Mouse (Mus musculus) midbrain, embryonic 11.5 days (tissue): ENCODE measurements around the gene Fetub. TPM values are rescaled to one million over a fixed set of nuclear protein-coding genes. Genes with fewer than 3 reads are reported as not detected.
A peak's percentile ranks its signal among the peaks of the same experiment; 100 is the strongest.

Source experiments
- ATAC-seq: fragments of 200-750 bp; cut with Nextera tagmentation; 2 replicates; pipeline ENCODE4 v1.8.0; 2017; ENCODE audit warnings: moderate TSS enrichment, moderate library complexity; ENCODE audit not compliant: low FRiP score
- DNase-seq: peaks from one replicate; pipeline ENCODE4 v3.0.0; 2015; ENCODE audit warnings: low spot score; ENCODE audit errors: missing footprints
- H3K27ac ChIP-seq: fragments of 300-500 bp; sonication (generic); 2 replicates; pipeline ENCODE4 v1.5.1; 2014; ENCODE audit warnings: low read depth, low read length
- H3K27me3 ChIP-seq: fragments of 300-500 bp; sonication (generic); 2 replicates; pipeline ENCODE4 v1.6.1; 2014; ENCODE audit warnings: mild to moderate bottlenecking, low read length, moderate library complexity, mixed read lengths; ENCODE audit not compliant: control insufficient read depth, insufficient read depth
- H3K36me3 ChIP-seq: fragments of 300-500 bp; sonication (generic); 2 replicates; pipeline ENCODE4 v1.6.1; 2014; ENCODE audit warnings: mild to moderate bottlenecking, low read length, moderate library complexity, mixed read lengths; ENCODE audit not compliant: control insufficient read depth, insufficient read depth
- H3K4me1 ChIP-seq: fragments of 300-500 bp; sonication (generic); 2 replicates; pipeline ENCODE4 v1.6.1; 2014; ENCODE audit warnings: low read length; ENCODE audit not compliant: control insufficient read depth, insufficient read depth
- H3K4me2 ChIP-seq: fragments of 300-500 bp; sonication (generic); 2 replicates; pipeline ENCODE4 v1.6.1; 2014; ENCODE audit warnings: mild to moderate bottlenecking, moderate library complexity
- H3K4me3 ChIP-seq: fragments of 300-500 bp; sonication (generic); 2 replicates; pipeline ENCODE4 v1.5.1; 2014; ENCODE audit warnings: low read depth, low read length
- H3K9ac ChIP-seq: fragments of 300-500 bp; sonication (generic); 2 replicates; pipeline ENCODE4 v1.6.1; 2014; ENCODE audit warnings: low read length
- H3K9me3 ChIP-seq: fragments of 300-500 bp; sonication (generic); 2 replicates; pipeline ENCODE4 v1.6.1; 2016; ENCODE audit warnings: low read length; ENCODE audit not compliant: control insufficient read depth
- WGBS: fragments of 180-500 bp; shearing (Covaris S2); extraction: QIAGEN DNeasy Blood & Tissue Kit; methylation state at CpG from one replicate; pipeline ENCODE4 v1.1.7; 2014; 5-methylcytosine and 5-hydroxymethylcytosine counted together
- polyA plus RNA-seq: library from polyadenylated mRNA; unstranded; fragments of >200 nt; fragmentation: Nextera tagmentation; extraction: Ambion mirVana; gene quantifications from 2 replicates; pipeline ENCODE4 v1.2.1, GENCODE M21; 2014

Gene Fetub
- polyA plus RNA-seq, 1 experiment from 2014 or later: not detected

DNA sequence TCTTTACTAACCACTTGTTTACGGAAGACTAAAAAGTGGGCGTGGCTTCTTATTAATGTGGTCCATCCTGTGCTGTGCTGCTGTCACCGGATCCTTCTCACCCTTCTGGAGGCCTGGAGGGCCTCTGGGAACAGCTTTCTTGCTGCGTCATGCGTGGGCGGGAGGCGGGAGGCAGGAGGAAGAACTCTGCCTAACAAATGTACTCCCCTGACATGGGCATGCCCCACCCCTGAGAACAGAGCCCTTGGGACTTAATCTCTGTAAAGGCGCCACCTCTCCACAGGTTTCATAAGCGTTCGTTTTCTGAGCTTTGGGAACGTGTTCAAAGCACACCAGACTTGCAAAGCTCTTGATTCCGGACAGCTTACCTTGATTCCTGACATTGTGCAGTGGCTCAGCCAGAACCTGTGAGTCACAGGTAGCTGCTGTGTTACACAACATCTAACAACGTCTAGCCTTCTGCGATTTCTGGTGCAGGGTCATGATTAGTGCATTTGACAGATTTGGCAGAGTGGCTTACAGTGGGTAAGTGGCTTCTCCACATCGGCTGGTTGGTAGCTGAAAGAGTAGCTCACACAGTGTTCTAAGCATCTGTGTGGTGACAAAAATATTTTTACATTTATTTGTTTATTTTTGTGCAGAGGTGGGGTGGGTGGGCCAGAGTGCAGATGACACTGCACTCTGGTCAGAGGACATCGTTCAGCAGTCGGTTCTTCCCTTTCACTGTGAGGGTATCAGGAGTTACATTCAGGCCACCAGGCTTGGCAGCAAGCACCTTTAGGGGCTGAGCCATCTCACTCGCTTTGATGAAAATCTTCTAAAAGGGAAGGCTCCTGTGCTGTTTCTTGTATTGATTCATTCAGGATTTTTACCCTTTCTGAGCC, 2.1 kb downstream of the Fetub start:
- H3K27me3 ChIP-seq: no peaks in the 10 kb centered on the region
- no peak overlapping the region for H3K9ac ChIP-seq
- ATAC-seq (no peak), DNase-seq (peak; percentile 59)
- H3K36me3 ChIP-seq: no peaks in the 10 kb centered on the region
- no peak overlapping the region for H3K27ac ChIP-seq
- no peak overlapping the region for H3K4me3 ChIP-seq
- 70% methylated on average over 18 of the region's 18 CpGs for WGBS
- no peak overlapping the region for H3K4me2 ChIP-seq
- H3K4me1 ChIP-seq: no peaks in the 10 kb centered on the region
- no peaks in the 10 kb centered on the region for H3K9me3 ChIP-seq

- H3K4me2 ChIP-seq: no peak overlapping the region
- ATAC-seq (no peak), DNase-seq (no peak)
- H3K9ac ChIP-seq: no peak overlapping the region
- WGBS: 94% methylated on average over 5 of the region's 5 CpGs
- H3K27me3 ChIP-seq: no peaks in the 10 kb centered on the region
- H3K4me1 ChIP-seq: no peaks in the 10 kb centered on the region
- H3K4me3 ChIP-seq: no peak overlapping the region
- no peaks in the 10 kb centered on the region for H3K36me3 ChIP-seq
- no peak overlapping the region for H3K27ac ChIP-seq
- H3K9me3 ChIP-seq: no peaks in the 10 kb centered on the region
Observed at GRCm38 (mm10) chr16:22921761-22922160, 3.6 kb downstream of the Fetub start.

DNA sequence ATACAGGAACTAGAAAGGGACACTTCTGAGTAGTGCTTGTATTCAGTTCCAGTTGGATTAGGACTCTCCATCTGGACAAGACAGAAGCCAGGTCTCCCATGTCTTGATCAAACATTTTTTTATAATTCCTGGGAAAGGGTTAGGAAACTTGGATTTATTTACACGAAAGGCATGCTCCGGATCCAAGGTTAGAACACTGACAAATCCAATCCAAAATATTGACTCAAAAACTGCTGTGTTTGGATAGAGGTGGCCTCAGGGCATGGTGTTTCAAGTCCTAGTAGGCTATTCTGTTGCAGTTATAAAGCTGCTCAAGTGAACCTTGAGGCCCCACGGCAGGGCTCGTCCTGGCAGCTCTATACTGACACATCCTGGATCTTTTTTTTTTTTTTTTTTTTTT, 4.3 kb downstream of the Fetub start:
- WGBS: 88% methylated on average over 4 of the region's 4 CpGs
- Histone ChIP-seq H3K36me3 (no peaks in the 10 kb centered on the region), H3K9ac (no peak overlapping the region), H3K27me3 (no peaks in the 10 kb centered on the region), H3K9me3 (no peaks in the 10 kb centered on the region), H3K4me2 (no peak overlapping the region), H3K4me1 (no peaks in the 10 kb centered on the region), H3K27ac (no peak overlapping the region), H3K4me3 (no peak overlapping the region)
- ATAC-seq: no peak
- no peak for DNase-seq

- Histone ChIP-seq H3K9ac (no peak overlapping the region), H3K27ac (no peak overlapping the region), H3K4me2 (no peak overlapping the region), H3K36me3 (no peaks in the 10 kb centered on the region), H3K9me3 (no peaks in the 10 kb centered on the region), H3K4me1 (no peaks in the 10 kb centered on the region), H3K4me3 (no peak overlapping the region), H3K27me3 (no peaks in the 10 kb centered on the region)
- ATAC-seq: no peak
- 77% methylated on average over 6 of the region's 6 CpGs for WGBS
- DNase-seq: no peak
Observed at GRCm38 (mm10) chr16:22929575-22929974, 11.4 kb downstream of the Fetub start.

- DNase-seq (peak; percentile 56), ATAC-seq (no peak)
- Histone ChIP-seq H3K9ac (no peak overlapping the region), H3K4me2 (no peak overlapping the region), H3K4me1 (no peaks in the 10 kb centered on the region), H3K27me3 (no peaks in the 10 kb centered on the region), H3K4me3 (no peak overlapping the region), H3K27ac (no peak overlapping the region), H3K36me3 (no peaks in the 10 kb centered on the region), H3K9me3 (no peaks in the 10 kb centered on the region)
- 85% methylated on average over 11 of the region's 11 CpGs for WGBS
Observed at GRCm38 (mm10) chr16:22931431-22932200, 13.5 kb downstream of the Fetub start.

- Histone ChIP-seq H3K27me3 (no peaks in the 10 kb centered on the region), H3K27ac (no peak overlapping the region), H3K36me3 (no peaks in the 10 kb centered on the region), H3K9me3 (no peaks in the 10 kb centered on the region), H3K9ac (no peak overlapping the region), H3K4me3 (no peak overlapping the region), H3K4me2 (no peak overlapping the region), H3K4me1 (no peaks in the 10 kb centered on the region)
- peak; percentile 64 for DNase-seq
- WGBS: 93% methylated on average over 12 of the region's 12 CpGs
- no peak for ATAC-seq
Observed at GRCm38 (mm10) chr16:22937631-22938030, 19.5 kb downstream of the Fetub start.

DNA sequence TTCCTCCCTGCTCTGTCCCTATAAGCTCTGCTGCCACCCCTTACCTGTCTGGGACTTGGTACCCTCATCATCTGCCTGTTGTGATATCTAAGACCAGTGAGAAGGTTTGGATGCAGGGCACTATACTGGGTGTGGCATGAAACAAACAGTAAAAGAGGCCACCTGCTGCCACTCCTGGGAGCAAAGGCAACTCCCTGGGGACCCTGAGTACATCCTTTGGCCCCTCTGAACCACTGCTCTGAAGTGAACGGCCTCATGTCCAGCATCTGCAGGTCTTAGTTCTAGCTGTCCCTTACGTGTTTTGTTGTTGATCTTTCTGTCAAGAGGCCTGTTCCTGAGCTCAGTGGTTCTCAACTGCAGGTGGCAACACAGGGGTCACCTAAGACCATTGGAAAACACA, 20.4 kb downstream of the Fetub start:
- Histone ChIP-seq H3K27ac (no peak overlapping the region), H3K9me3 (no peaks in the 10 kb centered on the region), H3K9ac (no peak overlapping the region), H3K4me3 (no peak overlapping the region), H3K4me1 (no peaks in the 10 kb centered on the region), H3K4me2 (no peak overlapping the region), H3K27me3 (no peaks in the 10 kb centered on the region), H3K36me3 (no peaks in the 10 kb centered on the region)
- DNase-seq (no peak), ATAC-seq (no peak)
- WGBS: 65% methylated on average over 2 of the region's 2 CpGs

DNA sequence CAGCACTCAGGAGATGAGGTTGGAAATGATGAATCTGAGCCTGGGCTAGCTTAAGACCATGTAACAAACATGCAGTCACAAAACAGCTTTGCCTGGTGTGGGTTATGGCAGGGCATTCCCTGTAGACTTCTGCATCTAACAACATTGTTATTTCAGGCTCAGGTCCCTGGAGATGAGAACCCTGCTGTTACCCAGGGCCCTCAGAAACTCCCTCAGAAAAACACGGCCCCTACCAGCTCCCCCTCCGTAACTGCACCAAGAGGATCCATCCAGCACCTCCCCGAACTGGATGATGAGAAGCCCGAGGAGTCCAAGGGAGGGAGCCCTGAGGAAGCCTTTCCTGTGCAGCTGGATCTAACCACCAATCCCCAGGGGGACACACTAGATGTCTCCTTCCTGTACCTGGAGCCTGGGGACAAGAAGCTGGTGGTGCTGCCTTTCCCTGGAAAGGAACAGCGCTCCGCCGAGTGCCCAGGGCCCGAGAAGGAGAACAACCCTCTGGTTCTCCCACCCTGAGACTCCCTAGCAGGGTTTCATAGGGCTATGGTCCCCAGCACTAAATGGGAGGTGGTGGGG, 21.1 kb downstream of the Fetub start:
- DNase-seq: no peak
- no peak overlapping the region for H3K27ac ChIP-seq

More for the DNA sequence above, 21.1 kb downstream of the Fetub start:
- ATAC-seq: no peak
- no peaks in the 10 kb centered on the region for H3K9me3 ChIP-seq
- no peak overlapping the region for H3K4me2 ChIP-seq
- H3K4me3 ChIP-seq: no peak overlapping the region
- 75% methylated on average over 8 of the region's 8 CpGs for WGBS
- no peak overlapping the region for H3K9ac ChIP-seq
- no peaks in the 10 kb centered on the region for H3K4me1 ChIP-seq
- no peaks in the 10 kb centered on the region for H3K36me3 ChIP-seq
- H3K27me3 ChIP-seq: no peaks in the 10 kb centered on the region
